Mouse (Mus musculus) cortical plate, adult 2 months (tissue): Measurements from ENCODE around the gene Tnfrsf9. TPM values are rescaled to one million over a fixed set of nuclear protein-coding genes. Genes with fewer than 3 reads are reported as not detected.
"Not testable (repeated sequence)": the region's sequence is repeated elsewhere in the genome, so short reads cannot be mapped to it uniquely, and the experiment has no call there.

Experiments used
- H3K27ac ChIP-seq: fragments of 200-500 bp; 2 replicates; pipeline ENCODE4 v1.5.1; 2012; ENCODE audit warnings: low read length, control low read depth, inconsistent platforms; ENCODE audit not compliant: insufficient read depth
- H3K4me1 ChIP-seq: fragments of 200-500 bp; 2 replicates; pipeline ENCODE4 v1.6.1; 2011; ENCODE audit warnings: low read length; ENCODE audit not compliant: control insufficient read depth, insufficient read depth
- H3K4me3 ChIP-seq: fragments of 200-500 bp; 2 replicates; pipeline ENCODE4 v1.5.1; 2011; ENCODE audit warnings: mild to moderate bottlenecking, low read length, control low read depth; ENCODE audit not compliant: insufficient read depth
- CTCF ChIP-seq: fragments of 200-500 bp; IDR thresholded peaks from 2 replicates; pipeline ENCODE4 v1.5.1; 2011; ENCODE audit warnings: mild to moderate bottlenecking, control low read depth, low read length; ENCODE audit not compliant: insufficient read depth; ENCODE audit errors: extremely low read depth
- POLR2A ChIP-seq: fragments of 200-500 bp; IDR thresholded peaks from 2 replicates; pipeline ENCODE4 v1.6.1; 2011; ENCODE audit warnings: mild to moderate bottlenecking, low read length, control low read depth; ENCODE audit not compliant: insufficient read depth; ENCODE audit errors: extremely low read depth
- polyA plus RNA-seq: library from polyadenylated mRNA; depleted of rRNA; stranded (reverse); fragments of >200 nt; gene quantifications from 2 replicates; pipeline ENCODE4 v1.2.3, GENCODE M21; 2012

The Tnfrsf9 gene
- polyA plus RNA-seq, 1 experiment, result 0.71 TPM

GRCm38 (mm10) chr4:150872139-150872651 is 42.2 kb upstream of the Tnfrsf9 start:
- TF ChIP-seq CTCF (no peak), POLR2A (no peak; the same call in 1 of the 2 replicates)
- Histone ChIP-seq H3K4me1 (peaks cover 6% of the 10 kb centered on the region; the same call in 1 of the 2 replicates), H3K4me3 (no peak overlapping the region), H3K27ac (peak overlapping the region; percentile 9; the same call in 1 of the 2 replicates)

GRCm38 (mm10) chr4:150872681-150873080 is 41.7 kb upstream of the Tnfrsf9 start:
- Histone ChIP-seq H3K4me3 (no peak overlapping the region), H3K27ac (peak overlapping the region; percentile 9; the same call in 1 of the 2 replicates), H3K4me1 (peaks cover 6% of the 10 kb centered on the region; the same call in 1 of the 2 replicates)
- TF ChIP-seq CTCF (no peak), POLR2A (no peak)

- H3K27ac ChIP-seq, result not testable (repeated sequence)
These were observed 39.9 kb upstream of the Tnfrsf9 start for GRCm38 (mm10) chr4:150874416-150874815.

GRCm38 (mm10) chr4:150875393-150875792 is 39.0 kb upstream of the Tnfrsf9 start:
- Histone ChIP-seq H3K4me3 (no peak overlapping the region), H3K4me1 (peaks cover 3% of the 10 kb centered on the region; the same call in 1 of the 2 replicates), H3K27ac (no peak overlapping the region)
- TF ChIP-seq CTCF (no peak), POLR2A (no peak)

More at GRCm38 (mm10) chr4:150874416-150874815, 39.9 kb upstream of the Tnfrsf9 start:
- not testable (repeated sequence) for H3K4me1 ChIP-seq, H3K4me3 ChIP-seq

- TF ChIP-seq CTCF, result no peak
- no peak for TF ChIP-seq POLR2A
- Histone ChIP-seq H3K4me3 (no peak overlapping the region), H3K4me1 (no peaks in the 10 kb centered on the region), H3K27ac (no peak overlapping the region)
These were observed 34.7 kb upstream of the Tnfrsf9 start for GRCm38 (mm10) chr4:150879631-150880030.

- no peak overlapping the region for H3K4me3 ChIP-seq
- no peak overlapping the region for H3K27ac ChIP-seq
- H3K4me1 ChIP-seq, result no peaks in the 10 kb centered on the region
- TF ChIP-seq POLR2A, result no peak
- TF ChIP-seq CTCF, result no peak
These were observed 34.0 kb upstream of the Tnfrsf9 start for GRCm38 (mm10) chr4:150880364-150880763.

- no peak for TF ChIP-seq POLR2A
- TF ChIP-seq CTCF, result no peak
- H3K4me1 ChIP-seq, result no peaks in the 10 kb centered on the region
- no peak overlapping the region for H3K27ac ChIP-seq
- no peak overlapping the region for H3K4me3 ChIP-seq
These were observed 31.7 kb upstream of the Tnfrsf9 start for GRCm38 (mm10) chr4:150882632-150883031.

GRCm38 (mm10) chr4:150887903-150888302 is 26.5 kb upstream of the Tnfrsf9 start:
- Histone ChIP-seq H3K4me1 (no peaks in the 10 kb centered on the region), H3K4me3 (no peak overlapping the region), H3K27ac (no peak overlapping the region)
- TF ChIP-seq POLR2A (no peak), CTCF (no peak)

GRCm38 (mm10) chr4:150888492-150888891 is 25.9 kb upstream of the Tnfrsf9 start:
- TF ChIP-seq POLR2A, result no peak
- no peak for TF ChIP-seq CTCF
- no peak overlapping the region for H3K4me3 ChIP-seq
- no peak overlapping the region for H3K27ac ChIP-seq
- H3K4me1 ChIP-seq, result no peaks in the 10 kb centered on the region

- no peaks in the 10 kb centered on the region for H3K4me1 ChIP-seq
- no peak for TF ChIP-seq CTCF
- no peak for TF ChIP-seq POLR2A
- H3K4me3 ChIP-seq, result no peak overlapping the region
- H3K27ac ChIP-seq, result no peak overlapping the region
These were observed 24.9 kb upstream of the Tnfrsf9 start for GRCm38 (mm10) chr4:150889273-150889954.
